Mouse (Mus musculus): Measurements from ENCODE around the gene Fbxl5. TPM values are rescaled to one million over a fixed set of nuclear protein-coding genes. Genes with fewer than 3 reads are reported as not detected.

Gene Fbxl5
- total and polyA plus RNA-seq, 3 experiments = 20.9 to 45.3 (median 28.1) TPM

GRCm38 (mm10) chr5:43860670-43861431 lies 39.4 kb upstream of the Fbxl5 start:
- Histone ChIP-seq H3K9me3 (replicated peaks; ENCODE audit: low read length) (peaks cover 13% of the 10 kb centered on the region), H3K27me3 (replicated peaks) (no peaks in the 10 kb centered on the region), H3K9ac (ENCODE audit: insufficient read depth, low read depth) (no peak overlapping the region), H3K79me2 (replicated peaks; ENCODE audit: control insufficient read depth, extremely low read depth, insufficient read depth, poor library complexity, severe bottlenecking) (no peaks in the 10 kb centered on the region), H3K4me1 (ENCODE audit: control insufficient read depth in 1 of 2, insufficient read depth in 2 of 2) (0 out of 4 replicates have a peak, but pooled peaks cover 0 to 2% of the 10 kb centered on the region in 2 experiments), H3K36me3 (replicated peaks in 1 of 2; ENCODE audit: control insufficient read depth in 1 of 2, insufficient read depth in 1 of 2, low read length in 1 of 2) (no peaks in the 10 kb centered on the region), H3K27ac (ENCODE audit: insufficient read depth, low read depth) (no peak overlapping the region), H3K4me2 (ENCODE audit: insufficient read depth, low read depth, poor library complexity, severe bottlenecking) (no peak overlapping the region), H3K4me3 (replicated peaks in 1 of 3; ENCODE audit: low read depth in 2 of 3, low read length in 2 of 3, poor library complexity in 1 of 3) (no peak overlapping the region)
- dilution Hi-C loops (cut with MboI; ENCODE audit: extremely low pct_ligation_motif_present, extremely low pct_unique_long_range_greater_than_20kb, low sequenced_read_pairs) = no loop called here
- TF ChIP-seq BHLHE40 (IDR thresholded peaks at IDR 0.05; ENCODE audit: low read depth, low read length) (no peak), MEF2A (IDR thresholded peaks at IDR 0.05; ENCODE audit: borderline replicate concordance, low read depth, low read length) (no peak), SMC3 (IDR thresholded peaks at IDR 0.05; ENCODE audit: low read depth, low read length) (no peak), MXI1 (IDR thresholded peaks at IDR 0.05; ENCODE audit: low read depth, low read length) (no peak), GABPA (IDR thresholded peaks at IDR 0.05; ENCODE audit: insufficient replicate concordance, low read depth, low read length) (no peak), POLR2AphosphoS2 (IDR thresholded peaks at IDR 0.05; ENCODE audit: low read depth, low read length) (no peak), CHD1 (IDR thresholded peaks at IDR 0.05; ENCODE audit: low read depth, low read length) (no peak), HCFC1 (IDR thresholded peaks at IDR 0.05; ENCODE audit: low read depth, low read length) (no peak), MAX (IDR thresholded peaks at IDR 0.05; ENCODE audit: low read length) (no peak), ELF1 (IDR thresholded peaks at IDR 0.05; ENCODE audit: low read depth, low read length) (no peak), KAT2A (IDR thresholded peaks at IDR 0.05; ENCODE audit: insufficient replicate concordance, low read length) (no peak), MAZ (IDR thresholded peaks at IDR 0.05; ENCODE audit: low read depth, low read length) (no peak), MAFK (IDR thresholded peaks at IDR 0.05; ENCODE audit: insufficient replicate concordance, low read length) (no peak), POLR2A (IDR thresholded peaks at IDR 0.05; ENCODE audit: low read depth, low read length) (no peak), ETS1 (conservative IDR thresholded peaks at IDR 0.05; ENCODE audit: low read depth, low read length) (no peak), PAX5 (IDR thresholded peaks at IDR 0.05; ENCODE audit: low read length) (no peak)
- in situ Hi-C loops (cut with MboI; ENCODE audit: low pct_ligation_motif_present, low pct_unique_long_range_greater_than_20kb, low sequenced_read_pairs) = no loop called here
- no peak for DNase-seq (ENCODE audit: extremely low read depth)

- Histone ChIP-seq H3K9me3 (replicated peaks; ENCODE audit: low read length) (peaks cover 13% of the 10 kb centered on the region), H3K9ac (ENCODE audit: insufficient read depth, low read depth) (no peak overlapping the region), H3K4me2 (ENCODE audit: insufficient read depth, low read depth, poor library complexity, severe bottlenecking) (no peak overlapping the region), H3K36me3 (replicated peaks in 1 of 2; ENCODE audit: control insufficient read depth in 1 of 2, insufficient read depth in 1 of 2, low read length in 1 of 2) (no peaks in the 10 kb centered on the region), H3K27ac (ENCODE audit: insufficient read depth, low read depth) (no peak overlapping the region), H3K79me2 (replicated peaks; ENCODE audit: control insufficient read depth, extremely low read depth, insufficient read depth, poor library complexity, severe bottlenecking) (no peaks in the 10 kb centered on the region), H3K4me3 (replicated peaks in 1 of 3; ENCODE audit: low read depth in 2 of 3, low read length in 2 of 3, poor library complexity in 1 of 3) (no peak overlapping the region), H3K27me3 (replicated peaks) (no peaks in the 10 kb centered on the region), H3K4me1 (ENCODE audit: control insufficient read depth in 1 of 2, insufficient read depth in 2 of 2) (peaks cover under 1 to 2% of the 10 kb centered on the region in 2 experiments; a peak in 1 of 4 replicates)
- DNase-seq (ENCODE audit: extremely low read depth) = no peak
- no peak for TF ChIP-seq MAZ (IDR thresholded peaks at IDR 0.05; ENCODE audit: low read depth, low read length)
- no peak for TF ChIP-seq HCFC1 (IDR thresholded peaks at IDR 0.05; ENCODE audit: low read depth, low read length)
- TF ChIP-seq MAX (IDR thresholded peaks at IDR 0.05; ENCODE audit: low read length) = no peak
- dilution Hi-C loops (cut with MboI; ENCODE audit: extremely low pct_ligation_motif_present, extremely low pct_unique_long_range_greater_than_20kb, low sequenced_read_pairs) = no loop called here
- in situ Hi-C loops (cut with MboI; ENCODE audit: low pct_ligation_motif_present, low pct_unique_long_range_greater_than_20kb, low sequenced_read_pairs) = no loop called here
Observed at GRCm38 (mm10) chr5:43860096-43860495, 38.7 kb upstream of the Fbxl5 start.

Measured in CH12.LX (cell line).